Mouse (Mus musculus) lung, adult 18-20 months (tissue): ENCODE measurements at regions not wholly inside any gene's neighbourhood (a gene's known extent, or its start where the extent isn't known, plus 50 kb on each side); places are given as distances from the start of the nearest gene placed in this dataset.
A peak's percentile ranks its signal among the peaks of the same experiment; 100 is the strongest.

Experiments
- DNase-seq, 2 experiments: peaks; one replicate each; pipeline ENCODE4 v3.0.0; 2022; ENCODE audit warnings: mixed read lengths in 2 of 2

DNA sequence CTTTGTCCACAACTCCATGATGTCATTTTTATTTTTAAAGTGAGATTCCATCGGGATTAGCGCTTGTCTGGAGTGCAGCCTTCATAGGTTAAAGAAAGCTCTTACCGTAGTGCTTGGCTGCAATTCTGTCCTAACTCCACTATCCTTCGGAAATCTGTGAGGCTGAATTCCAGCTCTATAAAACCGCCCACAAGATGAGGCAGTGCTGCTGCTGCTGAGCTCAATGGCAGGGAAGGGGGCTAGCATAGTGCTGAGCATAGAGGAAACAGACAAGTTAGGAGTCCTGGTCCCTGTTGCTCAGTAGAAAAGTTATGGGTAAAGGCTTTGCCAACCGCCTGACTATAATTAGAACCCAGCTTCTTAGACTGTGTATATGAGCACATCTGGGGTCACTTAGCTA, 163.5 kb downstream of the Maf start:
- no peak for DNase-seq

DNA sequence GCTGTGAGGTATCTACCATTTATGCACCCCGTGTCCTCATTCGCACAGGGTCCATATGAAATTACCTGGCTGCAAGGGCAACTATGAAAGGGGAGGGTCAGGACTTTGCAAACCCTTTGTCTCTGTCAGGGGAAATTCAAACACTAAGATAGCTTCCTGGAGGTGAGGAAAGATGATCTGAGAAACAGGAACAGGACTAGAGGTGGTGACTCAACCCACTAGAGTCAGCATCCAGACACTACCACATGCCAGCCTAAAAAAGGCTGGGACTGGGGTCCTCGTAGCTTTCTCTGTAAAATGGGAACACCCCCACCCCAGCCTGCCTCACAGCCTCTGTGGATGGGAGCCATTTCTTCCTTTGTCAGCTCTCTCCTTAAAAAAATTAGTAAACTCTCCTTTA, 164.7 kb downstream of the Maf start:
- DNase-seq: no peak

GRCm38 (mm10) chr8:115539600-115539999, 168.0 kb downstream of the Maf start:
- no peak for DNase-seq

GRCm38 (mm10) chr8:115538236-115538635, 169.4 kb downstream of the Maf start:
- no peak for DNase-seq

DNA sequence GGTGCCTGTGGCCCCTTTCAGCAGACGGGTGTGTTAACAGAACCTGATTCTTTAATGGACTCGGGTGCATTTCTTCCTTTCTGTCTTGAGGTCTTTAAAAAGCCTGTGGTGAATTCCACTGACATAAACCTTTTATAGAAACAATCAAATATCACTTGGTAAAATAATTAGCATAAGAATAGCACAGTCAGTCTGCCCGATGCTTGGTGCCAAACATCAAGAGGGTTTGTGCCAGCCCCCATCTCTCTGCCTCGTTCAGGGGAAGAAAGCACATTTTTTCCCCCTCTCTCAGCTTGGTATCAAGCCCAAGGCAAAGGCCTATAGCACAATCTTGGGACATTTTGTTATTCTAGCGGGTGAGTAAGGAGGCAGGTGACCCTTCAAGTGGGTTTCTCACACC, 169.8 kb downstream of the Maf start:
- DNase-seq: no peak

DNA sequence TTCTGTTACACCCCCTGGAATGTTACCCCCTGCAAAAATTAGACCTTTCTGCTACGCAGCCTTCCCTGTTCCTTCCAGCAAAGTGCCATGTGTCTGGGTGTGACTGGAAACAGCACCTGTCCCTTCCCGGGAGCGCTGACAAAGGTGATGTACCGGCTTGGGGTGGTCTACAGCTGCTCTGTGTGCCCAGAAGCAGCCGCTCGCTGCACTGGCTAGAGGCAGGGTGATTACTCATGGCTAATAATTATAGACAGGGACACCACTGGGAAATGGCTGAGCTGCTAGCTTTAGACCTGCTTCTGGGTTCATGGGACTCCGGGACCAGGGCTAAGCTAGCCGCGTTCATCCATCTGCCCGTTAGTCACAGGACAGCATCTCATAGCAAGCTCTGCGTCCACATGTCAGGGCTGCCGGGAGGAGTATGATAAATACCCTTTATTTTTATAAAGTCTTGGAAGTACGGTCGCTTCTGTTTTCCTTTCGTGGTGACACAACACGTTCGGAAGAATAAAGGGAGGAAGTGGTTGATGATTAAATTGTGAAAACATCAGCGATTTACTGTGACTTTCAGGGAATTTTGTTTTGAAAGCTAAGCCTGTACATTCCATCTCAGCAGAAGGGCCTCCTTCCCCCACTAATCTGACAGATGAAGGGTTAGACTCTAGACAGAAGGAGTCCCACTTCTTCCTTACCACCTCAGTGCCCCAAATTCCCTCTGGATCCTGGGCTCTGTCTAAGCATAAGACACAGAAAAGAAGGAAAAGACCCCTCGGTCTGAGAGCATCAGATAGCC, 170.8 kb downstream of the Maf start:
- DNase-seq: no peak

DNA sequence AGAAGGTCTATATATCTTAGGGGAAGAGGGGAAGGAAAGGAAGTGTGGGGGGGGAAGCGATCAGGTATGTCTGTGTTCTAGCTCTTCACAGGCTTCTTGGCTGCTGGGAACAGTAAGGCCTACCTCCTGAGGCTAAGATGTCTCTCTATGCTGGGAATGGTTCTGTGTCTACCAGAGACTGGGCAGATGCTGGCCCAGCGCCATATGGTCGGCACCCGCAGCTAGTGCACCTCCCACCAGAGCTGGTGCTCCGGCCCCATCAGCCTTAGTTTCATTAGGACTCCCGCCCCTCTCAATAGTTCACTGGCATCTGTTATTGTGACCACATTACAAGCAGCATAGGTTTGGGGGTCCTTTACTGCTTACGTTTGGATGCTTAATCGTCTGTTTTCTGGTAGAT, 171.6 kb downstream of the Maf start:
- no peak for DNase-seq

GRCm38 (mm10) chr8:115534030-115534429, 173.6 kb downstream of the Maf start:
- no peak for DNase-seq

GRCm38 (mm10) chr8:115531343-115531742, 176.3 kb downstream of the Maf start:
- no peak for DNase-seq

- DNase-seq: peak in 1 of 2 experiments; percentile 9
These were observed 177.8 kb downstream of the Maf start for GRCm38 (mm10) chr8:115529568-115530342.

DNA sequence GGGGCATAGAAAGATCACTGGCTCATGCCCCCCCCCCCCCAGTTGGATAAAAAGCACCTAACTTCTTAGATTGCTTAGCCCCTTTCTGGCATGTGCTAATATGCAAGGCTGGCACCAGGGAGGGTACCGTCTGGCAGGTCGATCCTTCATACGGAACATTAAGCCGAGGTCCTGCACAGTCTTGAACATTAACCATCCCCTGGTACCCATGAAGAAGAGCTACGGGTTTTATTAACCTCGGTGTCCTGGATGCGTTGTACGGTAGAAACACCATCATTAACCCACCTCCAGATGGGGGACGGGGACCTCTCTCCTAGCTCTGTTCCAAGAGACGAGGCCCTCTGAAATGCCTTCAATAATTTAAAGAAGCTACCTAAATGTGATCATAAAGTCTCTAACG, 178.7 kb downstream of the Maf start:
- DNase-seq: no peak

DNA sequence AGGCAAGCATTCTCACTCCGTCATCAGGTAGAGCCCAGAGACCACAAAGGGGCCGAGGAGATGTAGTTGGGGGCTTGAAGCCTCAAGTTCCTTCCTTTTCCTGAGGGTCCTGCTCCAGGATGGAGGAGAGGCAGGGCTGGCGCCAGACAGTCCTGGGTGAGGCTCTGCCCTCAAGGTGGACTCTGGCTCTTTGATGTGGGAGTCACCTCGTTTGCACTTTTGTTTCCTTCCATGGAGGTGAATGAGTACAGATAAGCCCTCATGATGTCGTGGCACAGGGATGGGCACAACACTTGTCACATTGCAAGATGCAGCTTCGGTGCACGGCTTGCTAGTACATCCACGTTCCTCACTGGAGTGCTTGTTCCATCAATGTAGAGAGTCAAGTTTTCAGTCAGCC, 182.4 kb downstream of the Maf start:
- DNase-seq: no peak

DNA sequence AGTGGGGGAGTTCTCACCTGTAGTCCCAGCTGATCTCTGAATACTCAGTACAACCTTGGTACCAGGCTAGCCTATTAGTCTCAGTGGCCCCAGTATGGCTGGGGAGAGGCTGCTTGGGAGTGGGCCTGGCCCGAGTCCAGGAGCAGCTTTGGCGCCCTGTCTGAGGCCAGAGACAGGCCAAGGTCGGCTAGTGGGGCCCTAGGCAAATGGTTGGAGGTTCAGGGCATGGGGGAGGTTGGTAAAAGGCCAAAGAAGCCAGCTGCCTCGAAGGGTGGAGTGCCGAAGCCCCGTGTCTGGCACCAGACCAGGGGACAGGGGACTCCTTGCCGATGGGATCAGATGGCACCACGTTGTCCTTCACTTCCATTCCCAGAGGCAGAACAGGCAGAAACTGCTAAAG, 182.9 kb downstream of the Maf start:
- DNase-seq: no peak

DNA sequence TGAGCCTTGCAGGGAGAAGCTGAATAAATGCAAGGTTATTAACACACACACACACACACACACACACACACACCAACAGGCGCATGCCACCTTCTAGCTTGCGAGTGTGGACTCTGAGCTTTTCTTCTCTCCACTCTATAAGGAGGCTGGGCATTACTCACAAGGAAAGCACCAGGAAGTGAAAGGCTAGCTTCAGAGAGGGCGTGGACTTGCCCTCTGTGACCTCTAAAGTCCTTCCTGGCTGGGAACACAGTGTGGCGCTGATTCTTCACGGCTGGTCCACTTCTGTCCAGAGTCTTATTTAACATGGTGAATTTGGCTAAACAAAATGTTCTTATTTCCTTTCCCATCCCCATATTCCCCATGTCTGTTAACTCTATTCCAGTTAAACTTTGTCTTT, 185.1 kb downstream of the Maf start:
- peak; percentile 25 to 35 for DNase-seq

DNA sequence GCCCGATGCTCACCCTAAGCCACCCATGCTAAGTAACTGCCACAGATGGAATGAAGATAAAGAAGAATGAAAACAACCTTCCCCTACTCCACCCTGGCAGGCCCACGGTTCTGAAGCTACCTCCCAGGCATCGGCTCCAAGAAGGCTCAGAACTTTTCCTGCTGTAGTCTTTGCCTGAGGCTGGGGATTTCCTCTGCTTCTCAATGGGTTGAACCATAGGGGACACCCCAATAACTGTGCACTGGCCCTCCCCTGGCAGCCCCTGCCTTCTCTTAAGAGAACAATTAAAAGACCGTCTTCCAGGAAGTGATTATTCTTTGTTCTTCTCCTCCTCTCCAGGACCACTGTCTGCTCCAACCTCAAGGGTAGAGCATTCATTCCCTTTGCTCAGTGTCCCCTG, 191.9 kb downstream of the Maf start:
- DNase-seq: no peak

- DNase-seq: no peak
These were observed 193.1 kb downstream of the Maf start for GRCm38 (mm10) chr8:115514485-115514884.

DNA sequence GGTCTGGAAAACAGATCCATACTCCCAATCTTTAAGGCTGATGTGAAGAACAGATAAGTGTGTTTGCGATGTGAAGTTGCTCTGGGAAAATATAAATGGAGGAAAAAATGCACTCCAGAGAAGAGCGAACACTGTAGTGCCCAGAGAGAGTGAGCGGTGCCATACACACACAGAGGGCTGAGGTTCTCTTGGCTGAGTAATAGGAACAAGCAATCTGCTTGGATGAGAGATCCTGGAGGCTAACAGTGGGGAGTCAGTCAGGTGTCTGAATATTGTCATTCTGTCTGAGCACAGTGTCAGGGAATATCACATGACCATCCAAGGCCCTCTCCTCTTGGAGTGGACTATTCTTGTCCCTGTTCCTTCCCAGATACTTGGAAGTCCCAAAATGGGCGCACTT, 200.4 kb downstream of the Maf start:
- no peak for DNase-seq

- no peak for DNase-seq
These were observed 200.9 kb downstream of the Maf start for GRCm38 (mm10) chr8:115506741-115507140.

DNA sequence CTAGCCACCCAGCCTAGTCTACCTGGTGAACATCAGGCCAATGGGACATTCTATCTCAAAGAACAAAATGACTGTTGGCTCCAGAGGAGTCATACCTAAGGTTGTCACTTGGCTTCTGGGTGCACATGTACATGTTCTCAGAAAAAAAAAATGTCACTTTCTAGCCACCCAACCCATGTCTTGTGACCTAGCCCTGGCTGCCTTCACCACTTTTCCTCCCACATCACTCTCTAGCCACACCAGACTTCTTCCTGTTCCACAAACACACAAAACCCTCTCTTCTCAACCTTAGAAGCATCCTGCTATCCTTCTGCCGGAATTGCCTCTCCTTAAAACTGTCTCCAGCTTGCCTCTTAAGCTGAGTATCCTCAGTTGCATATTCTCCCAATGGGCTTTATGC, 211.6 kb downstream of the Maf start:
- DNase-seq: no peak

GRCm38 (mm10) chr8:115494353-115494752, 213.2 kb downstream of the Maf start:
- no peak for DNase-seq

- no peak for DNase-seq
These were observed 220.7 kb downstream of the Maf start for GRCm38 (mm10) chr8:115486904-115487303.

GRCm38 (mm10) chr8:115481136-115481535, 226.5 kb downstream of the Maf start:
- no peak for DNase-seq

DNA sequence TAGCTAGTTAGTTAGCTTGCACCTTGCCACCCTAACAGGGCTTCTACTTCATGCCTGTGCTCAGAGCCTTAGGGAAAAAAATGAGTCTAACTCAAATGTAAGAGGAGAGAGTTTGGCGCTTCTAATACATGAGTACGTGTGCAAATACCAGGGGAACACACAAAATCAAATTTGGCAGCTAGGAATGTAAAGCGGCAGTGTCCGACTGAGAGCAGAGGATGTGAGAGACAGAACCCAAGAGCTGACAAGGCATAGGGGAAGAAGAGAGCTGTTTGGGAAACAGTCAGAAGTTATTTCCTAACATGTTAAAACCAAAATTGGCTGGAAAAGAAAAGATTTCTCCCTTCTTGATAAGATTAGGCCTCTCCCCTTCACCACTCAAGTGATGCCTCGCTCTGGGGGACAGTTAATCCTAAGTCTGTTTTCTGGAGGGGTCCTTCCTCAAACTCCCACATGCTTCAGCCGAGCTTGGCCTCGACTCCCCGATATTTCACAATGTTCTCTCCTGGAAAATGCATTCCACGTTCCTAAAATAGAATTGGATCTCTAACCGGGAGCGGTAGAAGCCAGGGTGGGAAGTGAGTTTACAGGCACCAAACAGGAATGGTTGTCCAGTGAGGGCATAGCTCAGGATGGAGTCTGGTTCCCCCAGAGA, 229.1 kb downstream of the Maf start:
- DNase-seq: peak; percentile 16 to 30

GRCm38 (mm10) chr8:115476071-115476470, 231.5 kb downstream of the Maf start:
- no peak for DNase-seq
